Mouse (Mus musculus): ENCODE results near the gene Tas2r126.

DNA sequence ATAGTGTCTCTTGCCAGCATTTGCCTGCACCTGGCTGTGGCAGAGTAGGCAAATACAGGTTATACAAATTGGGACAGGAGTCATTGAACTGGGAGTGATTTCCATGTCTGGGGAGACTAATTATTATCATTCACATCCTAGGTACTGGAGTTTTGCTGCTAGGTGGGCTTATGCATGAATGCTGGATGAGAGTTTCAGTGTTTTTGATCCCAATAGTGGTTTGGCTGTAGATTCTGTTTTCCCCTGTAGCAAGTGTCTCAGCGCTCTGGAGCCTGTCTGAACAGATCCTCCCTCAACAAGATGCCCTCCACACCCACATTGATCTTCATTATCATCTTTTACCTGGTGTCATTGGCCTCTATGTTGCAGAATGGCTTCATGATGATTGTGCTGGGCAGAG, 34.4 kb upstream of the Tas2r126 start, which contains the start of gene Tas2r143:
- no peak for TF ChIP-seq POLR2A (IDR thresholded peaks at IDR 0.05; ENCODE audit: insufficient read depth, low read length)
- no peak for TF ChIP-seq CTCF (IDR thresholded peaks at IDR 0.05; ENCODE audit: low read depth, low read length)

All from ES-Bruce4 (cell line).